Mouse (Mus musculus): Measurements from ENCODE around the gene Ints2.
"Not testable (repeated sequence)": the region's sequence is repeated elsewhere in the genome, so short reads cannot be mapped to it uniquely, and the experiment has no call there.

- not testable (repeated sequence) for TF ChIP-seq POLR2A (IDR thresholded peaks at IDR 0.05; ENCODE audit: control insufficient read depth, extremely low read depth, insufficient read depth, low read length, poor library complexity); CTCF (IDR thresholded peaks at IDR 0.05; ENCODE audit: borderline replicate concordance, control insufficient read depth, extremely low read depth, insufficient read depth, low read length, poor library complexity)
Observed at GRCm38 (mm10) chr11:86292201-86292600, 34.8 kb upstream of the Ints2 start.

Data from thymus, adult 2 months (tissue).